Mouse (Mus musculus) forebrain, postnatal 0 days (tissue): ENCODE measurements around the gene Esrra. TPM values are rescaled to one million over a fixed set of nuclear protein-coding genes. Genes with fewer than 3 reads are reported as not detected.

Experiments used
- ATAC-seq: fragments of 200-750 bp; cut with Nextera tagmentation; 2 replicates; pipeline ENCODE4 v1.8.0; 2017; ENCODE audit warnings: mild to moderate bottlenecking, moderate library complexity
- DNase-seq: peaks from one replicate; pipeline ENCODE4 v3.0.0-alpha.2; 2015
- H3K27ac ChIP-seq: fragments of 300-500 bp; sonication (generic); 2 replicates; pipeline ENCODE4 v1.5.1; 2014; ENCODE audit warnings: low read depth, mild to moderate bottlenecking, antibody characterized with exemption, low read length, moderate library complexity, mixed read lengths
- H3K27me3 ChIP-seq: fragments of 300-500 bp; sonication (generic); 2 replicates; pipeline ENCODE4 v1.6.1; 2014; ENCODE audit warnings: mild to moderate bottlenecking, low read length, mixed read lengths; ENCODE audit not compliant: insufficient read depth
- H3K36me3 ChIP-seq: fragments of 300-500 bp; sonication (generic); 2 replicates; pipeline ENCODE4 v1.6.1; 2014; ENCODE audit warnings: mild to moderate bottlenecking, moderate library complexity; ENCODE audit not compliant: insufficient read depth
- H3K4me1 ChIP-seq: fragments of 300-500 bp; sonication (generic); 2 replicates; pipeline ENCODE4 v1.6.1; 2014; ENCODE audit warnings: antibody characterized with exemption; ENCODE audit not compliant: insufficient read depth
- H3K4me2 ChIP-seq: fragments of 300-500 bp; sonication (generic); 2 replicates; pipeline ENCODE4 v1.6.1; 2014; ENCODE audit warnings: low read depth, mild to moderate bottlenecking, moderate library complexity
- H3K4me3 ChIP-seq: fragments of 300-500 bp; sonication (generic); 2 replicates; pipeline ENCODE4 v1.5.1; 2014; ENCODE audit warnings: low read depth, low read length, mixed read lengths
- H3K9ac ChIP-seq: fragments of 300-500 bp; sonication (generic); 2 replicates; pipeline ENCODE4 v1.6.1; 2014; ENCODE audit warnings: mild to moderate bottlenecking
- H3K9me3 ChIP-seq: fragments of 300-500 bp; sonication (generic); 2 replicates; pipeline ENCODE4 v1.6.1; 2016; ENCODE audit warnings: low read length
- CTCF ChIP-seq: sonication (generic); IDR thresholded peaks from 2 replicates; pipeline ENCODE4 v1.5.1; 2016; ENCODE audit warnings: antibody characterized with exemption, control low read depth, low read depth
- WGBS: fragments of 180-500 bp; shearing (Covaris S2); extraction: QIAGEN DNeasy Blood & Tissue Kit; methylation state at CpG from one replicate; pipeline ENCODE4 v1.1.7; 2014; 5-methylcytosine and 5-hydroxymethylcytosine counted together
- polyA plus RNA-seq: library from polyadenylated mRNA; unstranded; fragments of >200 nt; fragmentation: Nextera tagmentation; extraction: Ambion mirVana; gene quantifications from 2 replicates; pipeline ENCODE4 v1.2.1, GENCODE M21; 2015
- total RNA-seq: library from RNA; depleted of rRNA; stranded (reverse); fragments of >200 nt; gene quantifications from 2 replicates; pipeline ENCODE4 v1.2.3, GENCODE M21; 2014

Esrra gene
- total and polyA plus RNA-seq, 2 experiments from 2014 or later = 8.4 to 42.6 TPM

DNA sequence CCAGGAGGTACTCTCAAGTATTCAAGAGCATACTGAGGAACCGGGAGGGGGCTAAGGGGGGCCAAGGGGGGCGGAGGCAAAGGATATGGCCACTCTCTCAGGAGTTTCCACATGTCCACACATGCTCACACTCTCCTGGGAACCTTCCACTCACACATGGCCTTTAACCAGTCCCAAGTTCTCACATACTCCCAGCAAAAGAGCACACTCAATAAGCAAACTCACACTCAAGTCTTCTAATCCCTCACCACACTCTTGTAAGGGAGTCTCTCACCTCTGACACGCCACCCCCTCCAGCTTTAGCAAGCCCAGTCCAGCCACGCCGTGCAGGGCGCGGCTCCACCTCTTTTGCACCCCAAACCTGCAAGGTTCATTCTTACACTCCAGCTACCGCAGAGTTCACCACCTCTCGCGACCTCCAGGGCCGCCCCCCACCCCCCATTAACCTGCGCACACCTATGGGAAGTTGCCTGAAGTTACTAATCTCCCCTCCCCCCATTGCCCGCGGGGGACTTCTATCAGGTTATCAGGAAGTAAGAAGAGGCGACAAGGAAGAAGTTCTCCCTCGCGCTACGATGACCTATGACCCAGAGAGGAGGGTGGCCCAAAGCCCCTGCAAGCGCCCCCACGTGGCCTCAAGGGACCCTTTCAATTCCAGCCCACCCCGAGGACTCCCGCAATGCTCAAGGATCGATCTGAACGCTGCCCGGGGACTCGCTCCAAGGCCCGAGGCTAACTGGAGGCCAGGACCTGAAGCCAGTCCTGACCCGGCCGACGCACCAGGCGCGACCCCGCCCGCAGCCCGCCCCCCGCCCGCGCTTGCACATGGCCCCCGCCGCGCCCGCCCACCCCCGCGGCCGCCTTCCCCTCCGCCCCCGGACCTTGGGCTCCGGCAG is 624 bp downstream of the Esrra start:
- peak; percentile 42 for TF ChIP-seq CTCF
- Histone ChIP-seq H3K9ac (peak overlapping the region; percentile 84), H3K27ac (peak overlapping the region; percentile 85), H3K4me3 (peak overlapping the region; percentile 98), H3K36me3 (peaks cover 4% of the 10 kb centered on the region; the same call in 1 of the 2 replicates), H3K4me1 (peaks cover 10% of the 10 kb centered on the region), H3K9me3 (no peaks in the 10 kb centered on the region), H3K27me3 (peaks cover 28% of the 10 kb centered on the region), H3K4me2 (peak overlapping the region; percentile 88)
- 1% methylated on average over 35 of the region's 48 CpGs for WGBS
- ATAC-seq (peak; percentile 4), DNase-seq (peak; percentile 38)

DNA sequence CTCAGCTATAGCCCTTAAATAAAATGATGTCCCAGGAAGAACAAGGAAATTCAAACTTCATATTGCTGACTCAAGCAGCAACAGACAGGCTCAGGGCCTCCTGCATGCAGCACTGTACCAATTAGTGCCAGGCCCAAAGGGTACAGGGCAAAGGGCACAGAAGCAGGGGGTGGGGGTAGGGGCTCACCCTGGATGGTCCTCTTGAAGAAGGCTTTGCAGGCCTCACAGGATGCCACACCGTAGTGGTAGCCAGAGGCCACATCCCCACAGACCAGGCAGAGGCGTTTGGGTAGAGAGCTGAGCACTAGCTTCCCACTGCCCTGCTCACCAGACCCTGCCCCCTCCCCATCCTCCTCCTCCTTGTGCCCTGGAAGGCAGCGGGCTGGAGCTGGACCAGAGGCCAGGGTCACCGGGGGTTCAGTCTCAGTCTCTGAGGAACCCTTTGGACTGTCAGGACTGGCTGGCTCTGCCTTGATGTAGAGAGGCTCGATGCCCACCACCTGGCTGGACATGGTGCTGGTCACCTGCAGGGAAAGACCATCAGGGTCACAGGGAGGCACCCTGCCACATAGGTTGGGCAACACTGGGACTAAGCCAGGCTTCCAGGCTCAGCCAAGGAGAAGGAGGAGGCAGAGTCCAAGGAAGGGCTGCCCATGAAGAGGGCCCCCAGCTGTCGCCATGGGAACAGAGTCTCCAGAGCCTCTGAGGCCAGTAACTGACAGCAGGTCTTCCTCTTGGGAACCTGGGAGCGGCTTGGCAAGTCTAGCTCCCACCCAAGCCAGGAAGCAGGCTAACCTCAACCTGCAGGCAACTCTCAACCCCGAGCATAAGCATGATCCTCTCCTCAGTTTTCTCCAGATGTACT is 1.5 kb downstream of the Esrra start:
- H3K36me3 ChIP-seq = peaks cover 7% of the 10 kb centered on the region
- peak overlapping the region; percentile 84 for H3K9ac ChIP-seq
- TF ChIP-seq CTCF = no peak
- H3K4me1 ChIP-seq = peaks cover 10% of the 10 kb centered on the region
- H3K27me3 ChIP-seq = peaks cover 19% of the 10 kb centered on the region
- peak overlapping the region; percentile 98 for H3K4me3 ChIP-seq
- no peaks in the 10 kb centered on the region for H3K9me3 ChIP-seq
- DNase-seq (no peak), ATAC-seq (no peak)
- 49% methylated on average over 8 of the region's 8 CpGs for WGBS
- H3K4me2 ChIP-seq = peak overlapping the region; percentile 88
- H3K27ac ChIP-seq = no peak overlapping the region

- Histone ChIP-seq H3K4me1 (peaks cover 10% of the 10 kb centered on the region), H3K9me3 (no peaks in the 10 kb centered on the region), H3K4me3 (no peak overlapping the region), H3K4me2 (no peak overlapping the region), H3K36me3 (peaks cover 8% of the 10 kb centered on the region), H3K27me3 (peaks cover 12% of the 10 kb centered on the region; the same call in 1 of the 2 replicates), H3K9ac (no peak overlapping the region), H3K27ac (no peak overlapping the region)
- DNase-seq (no peak), ATAC-seq (no peak)
- no peak for TF ChIP-seq CTCF
These were observed 2.2 kb downstream of the Esrra start for GRCm38 (mm10) chr19:6919431-6919830.

DNA sequence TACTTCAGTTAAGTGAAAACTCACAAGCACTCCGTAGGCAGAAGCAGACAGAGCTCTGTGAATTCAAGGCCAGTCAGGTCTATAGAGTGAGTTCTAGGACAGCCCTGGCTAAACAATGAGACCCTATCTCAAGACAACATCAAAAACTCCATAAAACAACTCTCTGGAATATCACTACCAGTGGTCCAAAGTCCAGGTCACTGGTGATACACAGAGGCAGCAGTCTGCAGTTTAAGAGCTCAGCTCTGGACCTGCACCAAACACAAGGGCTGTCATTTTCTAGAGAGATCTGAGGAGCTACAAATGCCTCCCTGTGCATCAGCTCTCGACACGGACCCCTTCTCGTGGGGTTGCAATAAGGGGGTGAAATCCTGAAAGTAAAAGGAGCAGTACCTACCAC is 3.3 kb downstream of the Esrra start:
- WGBS = 91% methylated on average over 4 of the region's 4 CpGs
- DNase-seq (no peak), ATAC-seq (no peak)
- Histone ChIP-seq H3K9ac (no peak overlapping the region), H3K27ac (no peak overlapping the region), H3K4me3 (no peak overlapping the region), H3K27me3 (0 out of 2 replicates have a peak, but pooled peaks cover 3% of the 10 kb centered on the region), H3K36me3 (peaks cover 18% of the 10 kb centered on the region), H3K4me2 (no peak overlapping the region), H3K4me1 (peaks cover 10% of the 10 kb centered on the region), H3K9me3 (no peaks in the 10 kb centered on the region)
- TF ChIP-seq CTCF = no peak

DNA sequence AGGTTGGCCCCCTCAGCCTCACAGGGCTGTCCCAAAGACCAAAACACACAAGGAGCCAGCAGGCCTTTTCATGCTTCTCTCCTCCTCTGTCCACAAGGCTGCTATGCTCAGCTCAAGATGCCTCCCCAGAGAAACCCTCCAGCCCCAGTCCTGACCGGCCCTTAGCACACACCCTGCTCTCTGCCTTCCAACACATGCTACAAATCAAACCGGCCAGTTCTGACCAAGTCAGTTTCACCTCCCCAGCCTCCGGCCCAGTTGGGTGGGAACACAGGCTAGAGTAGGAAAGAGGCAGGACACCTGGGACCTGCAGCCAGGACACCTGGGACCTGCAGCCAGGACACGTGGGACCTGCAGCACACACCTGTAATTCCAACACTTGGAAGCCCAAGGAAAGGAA is 5.1 kb downstream of the Esrra start:
- no peak for ATAC-seq
- TF ChIP-seq CTCF = no peak
- Histone ChIP-seq H3K27me3 (no peaks in the 10 kb centered on the region), H3K9ac (no peak overlapping the region), H3K36me3 (peaks cover 36% of the 10 kb centered on the region), H3K4me1 (peaks cover 10% of the 10 kb centered on the region), H3K4me2 (no peak overlapping the region), H3K9me3 (no peaks in the 10 kb centered on the region), H3K27ac (no peak overlapping the region), H3K4me3 (no peak overlapping the region)
- 87% methylated on average over 4 of the region's 4 CpGs for WGBS
- DNase-seq = no peak

DNA sequence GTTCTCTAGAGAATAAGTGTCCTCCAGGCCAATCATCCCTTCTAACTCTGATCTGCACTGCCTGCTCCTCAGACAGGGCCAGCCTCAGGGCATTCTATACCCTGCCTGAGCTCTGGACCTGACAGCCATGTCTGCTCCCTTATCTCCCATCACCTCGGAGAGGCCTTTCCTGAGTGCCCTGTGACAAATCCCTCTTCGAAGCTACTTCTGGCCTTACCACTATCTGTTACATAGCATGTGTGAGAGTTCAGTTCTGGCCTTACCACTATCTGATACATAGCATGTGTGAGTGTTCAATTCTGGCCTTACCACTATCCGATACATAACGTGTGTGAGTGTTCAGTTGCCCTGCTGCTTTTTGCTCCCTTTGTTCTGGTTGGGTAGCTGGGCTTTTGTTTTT is 6.3 kb downstream of the Esrra start:
- no peak overlapping the region for H3K4me3 ChIP-seq
- no peak for DNase-seq
- no peaks in the 10 kb centered on the region for H3K27me3 ChIP-seq
- no peak for TF ChIP-seq CTCF
- H3K36me3 ChIP-seq = peaks cover 42% of the 10 kb centered on the region
- peaks cover 3% of the 10 kb centered on the region for H3K4me1 ChIP-seq
- H3K27ac ChIP-seq = no peak overlapping the region
- no peaks in the 10 kb centered on the region for H3K9me3 ChIP-seq
- ATAC-seq = no peak
- H3K4me2 ChIP-seq = no peak overlapping the region
- WGBS = 91% methylated on average over 4 of the region's 4 CpGs
- no peak overlapping the region for H3K9ac ChIP-seq
